Mouse (Mus musculus) stomach, postnatal 0 days (tissue): ENCODE data around the gene Zfp366. TPM values are rescaled to one million over a fixed set of nuclear protein-coding genes. Genes with fewer than 3 reads are reported as not detected.

Experiments
- ATAC-seq: fragments of 200-750 bp; cut with Nextera tagmentation; 2 replicates; pipeline ENCODE4 v1.8.0; 2017; ENCODE audit not compliant: low FRiP score, low TSS enrichment
- DNase-seq: peaks from one replicate; pipeline ENCODE4 v3.0.0-alpha.2; 2016; ENCODE audit warnings: low spot score
- H3K27ac ChIP-seq: fragments of 300-500 bp; sonication (generic); replicated peaks from 2 replicates; pipeline ENCODE4 v1.5.1; 2014; ENCODE audit warnings: mild to moderate bottlenecking, control low read depth
- H3K27me3 ChIP-seq: fragments of 300-500 bp; sonication (generic); 2 replicates; pipeline ENCODE4 v1.6.1; 2014; ENCODE audit warnings: low read length; ENCODE audit not compliant: control insufficient read depth, insufficient read depth
- H3K36me3 ChIP-seq: fragments of 300-500 bp; sonication (generic); 2 replicates; pipeline ENCODE4 v1.6.1; 2014; ENCODE audit warnings: low read length, mixed read lengths; ENCODE audit not compliant: control insufficient read depth, insufficient read depth
- H3K4me1 ChIP-seq: fragments of 300-500 bp; sonication (generic); replicated peaks from 2 replicates; pipeline ENCODE4 v1.6.1; 2014; ENCODE audit warnings: antibody characterized with exemption; ENCODE audit not compliant: control insufficient read depth, insufficient read depth
- H3K4me2 ChIP-seq: fragments of 300-500 bp; sonication (generic); replicated peaks from 2 replicates; pipeline ENCODE4 v1.6.1; 2014; ENCODE audit warnings: low read depth, mild to moderate bottlenecking, control low read depth, moderate library complexity
- H3K4me3 ChIP-seq: fragments of 300-500 bp; sonication (generic); 2 replicates; pipeline ENCODE4 v1.5.1; 2014; ENCODE audit warnings: low read depth, low read length, control low read depth
- H3K9ac ChIP-seq: fragments of 300-500 bp; sonication (generic); 2 replicates; pipeline ENCODE4 v1.6.1; 2014; ENCODE audit warnings: mild to moderate bottlenecking, low read length, control low read depth, mixed read lengths
- H3K9me3 ChIP-seq: fragments of 300-500 bp; sonication (generic); 2 replicates; pipeline ENCODE4 v1.6.1; 2016; ENCODE audit warnings: low read length; ENCODE audit not compliant: control insufficient read depth
- CTCF ChIP-seq: IDR thresholded peaks from 2 replicates; pipeline ENCODE4 v1.5.1; 2016; ENCODE audit warnings: antibody characterized with exemption, low read depth, mild to moderate bottlenecking, moderate library complexity
- EP300 ChIP-seq: optimal IDR thresholded peaks from 2 replicates; pipeline ENCODE3; 2016; ENCODE audit warnings: antibody characterized with exemption
- WGBS: fragments of 180-500 bp; shearing (Covaris S2); extraction: QIAGEN DNeasy Blood & Tissue Kit; methylation state at CpG from one replicate; pipeline ENCODE4 v1.1.7; 2014; 5-methylcytosine and 5-hydroxymethylcytosine counted together
- polyA plus RNA-seq: library from polyadenylated mRNA; unstranded; fragments of >200 nt; fragmentation: Nextera tagmentation; extraction: Ambion mirVana; gene quantifications from 2 replicates; pipeline ENCODE4 v1.2.1, GENCODE M21; 2015

Zfp366 gene
- polyA plus RNA-seq, 1 experiment from 2014 or later: 0.25 TPM

DNA sequence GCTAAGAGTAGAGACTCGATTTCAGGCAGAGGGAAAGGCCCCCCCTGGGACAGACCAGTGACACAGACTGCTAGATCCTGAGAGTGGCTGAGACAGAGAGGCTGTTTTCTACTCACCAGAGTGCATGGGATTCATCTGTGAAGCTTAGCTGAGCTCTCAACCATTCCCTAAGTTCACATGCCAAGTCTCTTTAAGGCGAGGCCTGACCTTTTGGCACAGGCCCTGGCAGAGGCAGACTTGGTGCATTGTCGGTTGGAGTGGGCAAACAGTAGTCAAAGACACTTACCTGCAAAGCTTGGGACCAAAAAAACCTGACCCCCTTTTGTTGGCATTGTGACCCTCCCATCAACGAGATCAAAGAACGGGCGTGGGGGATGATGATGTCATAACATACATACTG, 34.0 kb upstream of the Zfp366 start:
- Histone ChIP-seq H3K27ac (no peak overlapping the region), H3K4me3 (no peak overlapping the region), H3K9me3 (no peaks in the 10 kb centered on the region), H3K36me3 (no peaks in the 10 kb centered on the region), H3K4me2 (no peak overlapping the region), H3K4me1 (peaks cover 2% of the 10 kb centered on the region; the same call in 1 of the 2 replicates), H3K27me3 (no peaks in the 10 kb centered on the region), H3K9ac (no peak overlapping the region)
- no peak; the same call in 1 of the 2 replicates for ATAC-seq
- TF ChIP-seq EP300: no peak
- DNase-seq: peak; percentile 24
- 55% methylated on average over 6 of the region's 6 CpGs for WGBS

DNA sequence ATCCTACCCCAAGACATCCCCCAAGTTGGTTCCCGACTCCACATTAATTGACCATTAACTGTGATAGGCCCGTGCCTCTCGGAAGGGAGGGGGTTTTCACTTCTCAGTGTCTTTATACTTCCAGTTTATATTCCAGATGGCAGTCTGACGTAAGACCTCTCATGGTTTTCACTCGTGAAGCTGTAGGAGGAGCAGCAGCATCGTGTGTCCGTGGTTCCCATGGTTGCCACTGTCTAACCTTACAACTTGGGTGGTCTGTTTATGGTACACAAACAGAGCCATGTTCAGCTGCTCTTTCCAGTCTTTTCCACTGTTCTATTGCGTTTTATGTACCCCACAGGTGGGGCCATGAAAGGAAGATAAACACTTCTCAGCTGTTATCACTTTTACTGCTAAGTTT, 33.5 kb upstream of the Zfp366 start:
- TF ChIP-seq EP300 (no peak), CTCF (peak; percentile 25; the same call in 1 of the 2 replicates)
- Histone ChIP-seq H3K9me3 (no peaks in the 10 kb centered on the region), H3K27ac (no peak overlapping the region), H3K4me1 (peaks cover 2% of the 10 kb centered on the region; the same call in 1 of the 2 replicates), H3K4me2 (no peak overlapping the region), H3K9ac (no peak overlapping the region), H3K4me3 (no peak overlapping the region), H3K36me3 (no peaks in the 10 kb centered on the region), H3K27me3 (no peaks in the 10 kb centered on the region)
- WGBS: 41% methylated on average over 8 of the region's 8 CpGs
- no peak for DNase-seq
- ATAC-seq: peak; percentile 78

DNA sequence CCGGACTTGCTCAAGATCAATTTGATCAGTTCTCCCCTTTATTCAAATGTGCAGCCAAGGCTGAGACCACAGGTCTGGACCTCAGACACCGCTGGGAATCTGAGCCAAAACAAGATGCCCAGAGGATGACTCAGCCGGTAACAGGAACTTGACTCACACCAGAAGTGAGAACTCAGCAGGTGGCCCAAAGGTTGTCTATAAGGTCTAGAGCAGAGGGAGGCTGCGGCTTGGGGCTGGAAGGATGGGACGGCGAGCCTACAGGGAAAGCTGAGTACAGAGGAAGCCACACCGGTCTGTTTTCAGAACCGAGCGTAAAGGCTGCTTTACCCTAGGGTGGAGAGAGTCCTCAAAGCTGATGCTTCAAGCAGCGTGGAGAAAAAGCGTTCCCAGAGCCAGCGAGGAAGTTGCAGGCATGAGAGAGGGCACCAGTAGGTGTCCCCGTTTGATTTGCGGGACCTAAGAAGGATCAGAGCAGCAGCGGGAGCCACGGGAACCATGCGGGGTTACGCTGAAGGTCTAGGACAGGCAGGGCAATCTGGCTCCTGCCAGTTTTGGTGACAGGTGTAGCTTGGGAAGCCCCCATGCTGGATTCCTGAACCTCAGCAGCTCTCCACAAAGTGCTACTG, 32.2 kb upstream of the Zfp366 start:
- peak; percentile 52 for TF ChIP-seq CTCF
- TF ChIP-seq EP300: no peak
- WGBS: 18% methylated on average over 18 of the region's 18 CpGs
- peak overlapping the region; percentile 11; the same call in 1 of the 2 replicates for H3K4me2 ChIP-seq

DNA sequence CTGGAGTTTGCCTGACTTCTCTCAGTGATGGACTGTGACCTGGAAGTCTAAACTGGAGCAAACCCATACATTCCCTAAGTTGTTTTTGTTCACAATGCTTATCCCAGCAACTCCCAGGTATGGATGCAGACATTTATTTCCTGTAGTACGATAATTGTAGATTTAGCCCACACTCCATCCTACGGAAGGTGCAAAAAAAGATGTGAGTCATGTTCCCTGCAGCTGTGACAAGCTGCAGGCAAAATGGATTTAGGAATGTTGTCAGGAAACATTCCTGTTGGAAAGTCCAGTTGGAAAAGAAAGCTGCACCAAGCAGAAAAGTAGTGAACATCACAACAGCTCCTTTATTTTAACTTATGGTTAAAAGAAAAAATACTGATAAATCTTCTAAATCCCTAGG, 26.9 kb upstream of the Zfp366 start:
- no peaks in the 10 kb centered on the region for H3K27me3 ChIP-seq
- ATAC-seq (no peak), DNase-seq (no peak)
- H3K4me3 ChIP-seq: no peak overlapping the region
- 38% methylated on average over 2 of the region's 2 CpGs for WGBS
- no peaks in the 10 kb centered on the region for H3K4me1 ChIP-seq
- H3K27ac ChIP-seq: no peak overlapping the region
- H3K36me3 ChIP-seq: no peaks in the 10 kb centered on the region
- H3K9ac ChIP-seq: no peak overlapping the region
- no peak for TF ChIP-seq CTCF
- no peak for TF ChIP-seq EP300
- no peak overlapping the region for H3K4me2 ChIP-seq
- H3K9me3 ChIP-seq: no peaks in the 10 kb centered on the region

More for the DNA sequence above, 32.2 kb upstream of the Zfp366 start:
- DNase-seq (no peak), ATAC-seq (no peak)
- no peak overlapping the region for H3K9ac ChIP-seq
- H3K4me3 ChIP-seq: no peak overlapping the region
- H3K36me3 ChIP-seq: no peaks in the 10 kb centered on the region
- H3K27ac ChIP-seq: 0 out of 2 replicates have a peak overlapping the region, but pooled peaks have one; percentile 13
- H3K4me1 ChIP-seq: peaks cover 2% of the 10 kb centered on the region; the same call in 1 of the 2 replicates
- no peaks in the 10 kb centered on the region for H3K27me3 ChIP-seq
- H3K9me3 ChIP-seq: no peaks in the 10 kb centered on the region

DNA sequence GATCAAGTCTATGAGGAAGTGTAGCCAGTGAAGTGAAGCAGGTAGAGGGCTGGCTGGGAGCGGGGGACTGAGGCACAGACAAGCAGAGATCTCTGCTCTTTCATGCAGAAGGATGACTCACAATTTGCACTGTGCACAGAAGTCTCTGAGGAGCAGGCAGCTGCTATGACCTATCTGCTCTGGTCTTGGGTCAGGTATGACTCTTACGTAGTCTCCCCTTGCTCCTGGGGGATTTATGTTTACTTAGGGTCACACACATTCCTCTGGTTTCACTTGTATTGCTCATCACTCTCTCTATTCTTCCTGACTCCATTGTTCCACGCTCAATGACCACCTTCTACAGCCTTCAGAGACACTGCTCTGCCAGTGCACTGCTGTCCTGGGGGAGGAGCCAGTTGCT, 25.9 kb upstream of the Zfp366 start:
- no peak overlapping the region for H3K4me2 ChIP-seq
- H3K27ac ChIP-seq: no peak overlapping the region
- no peak overlapping the region for H3K9ac ChIP-seq
- no peak overlapping the region for H3K4me3 ChIP-seq
- no peaks in the 10 kb centered on the region for H3K27me3 ChIP-seq
- ATAC-seq (no peak), DNase-seq (no peak)
- no peaks in the 10 kb centered on the region for H3K4me1 ChIP-seq
- 90% methylated on average over 3 of the region's 3 CpGs for WGBS
- no peaks in the 10 kb centered on the region for H3K36me3 ChIP-seq
- TF ChIP-seq EP300 (no peak), CTCF (no peak)
- no peaks in the 10 kb centered on the region for H3K9me3 ChIP-seq

DNA sequence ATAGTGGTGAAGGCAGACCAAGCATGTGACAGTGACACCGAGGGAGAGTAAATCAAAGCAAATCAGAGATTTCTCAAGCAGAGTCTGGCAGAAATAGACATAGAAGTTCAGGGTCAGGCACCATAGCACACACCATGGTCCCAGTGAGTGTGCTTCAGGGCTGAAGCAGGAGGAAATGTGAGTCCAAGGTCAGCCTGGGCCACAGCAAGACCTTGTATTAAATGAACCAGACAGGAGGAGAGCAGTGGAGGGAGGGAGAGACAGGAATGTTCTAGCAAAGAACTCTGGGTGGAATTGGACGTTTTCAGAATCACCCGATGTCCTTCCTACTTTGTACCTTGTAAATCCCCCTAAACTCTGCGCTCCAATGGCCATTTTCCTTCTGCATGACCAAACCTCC, 21.6 kb upstream of the Zfp366 start:
- no peaks in the 10 kb centered on the region for H3K9me3 ChIP-seq
- H3K27ac ChIP-seq: peak overlapping the region; percentile 56; the same call in 1 of the 2 replicates
- no peak overlapping the region for H3K9ac ChIP-seq
- ATAC-seq (no peak), DNase-seq (no peak)
- no peak overlapping the region for H3K4me3 ChIP-seq
- no peaks in the 10 kb centered on the region for H3K4me1 ChIP-seq
- WGBS: 62% methylated on average over 4 of the region's 4 CpGs
- H3K4me2 ChIP-seq: no peak overlapping the region
- no peaks in the 10 kb centered on the region for H3K36me3 ChIP-seq
- TF ChIP-seq CTCF (no peak), EP300 (no peak)
- no peaks in the 10 kb centered on the region for H3K27me3 ChIP-seq
